Mouse (Mus musculus) adrenal gland, adult 8-10 months (tissue): ENCODE results near the gene Brip1. TPM values are rescaled to one million over a fixed set of nuclear protein-coding genes. Genes with fewer than 3 reads are reported as not detected.
A peak's percentile ranks its signal among the peaks of the same experiment; 100 is the strongest.
"Not testable (repeated sequence)": the region's sequence is repeated elsewhere in the genome, so short reads cannot be mapped to it uniquely, and the experiment has no call there.

Experiments
- DNase-seq: peaks from one replicate; pipeline ENCODE4 v3.0.0; 2022
- total RNA-seq, 4 experiments: library from RNA; stranded (reverse); gene quantifications; 2 replicates each; pipeline ENCODE4 v1.2.4; 2022

Gene Brip1
- 1 to 10 TPM in 2 of 4 experiments, under 1 TPM in 2; 0.49 to 1.1 (median 0.86) TPM for total RNA-seq

- peak; percentile 88 for DNase-seq
These were observed at the start of gene Brip1 for GRCm38 (mm10) chr11:86201037-86201786. Gene Brip1 (minus strand): TSS chr11:86201193.

GRCm38 (mm10) chr11:86232446-86232845, 31.5 kb upstream of the Brip1 start:
- no peak for DNase-seq

GRCm38 (mm10) chr11:86231781-86232350, 30.9 kb upstream of the Brip1 start:
- DNase-seq, result no peak

DNA sequence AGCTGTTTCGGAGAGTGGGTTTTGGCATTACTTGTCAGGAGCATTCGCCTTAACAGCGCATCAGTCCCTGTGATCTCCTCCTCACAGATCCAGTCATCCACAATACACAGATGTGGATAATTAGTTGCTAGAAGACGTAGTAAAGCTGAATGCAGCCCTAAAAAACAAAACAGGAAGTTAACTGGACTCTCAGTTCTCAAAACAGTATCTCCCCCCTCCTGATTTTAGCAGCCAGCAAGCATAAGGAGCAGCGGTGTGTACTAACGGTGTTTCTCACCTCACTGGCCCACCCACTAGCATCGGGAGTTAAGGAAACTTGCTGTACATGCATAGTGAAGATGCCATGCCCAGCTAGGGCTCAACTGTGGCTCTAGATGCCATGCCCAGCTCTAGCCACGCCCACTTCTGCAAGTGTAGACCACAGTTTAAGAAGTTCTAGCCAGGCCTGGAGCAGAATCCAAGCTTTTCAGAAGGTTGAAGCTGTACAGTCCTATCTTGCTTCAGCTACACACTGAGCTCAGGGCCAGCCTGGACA, 25.7 kb upstream of the Brip1 start:
- no peak for DNase-seq

DNA sequence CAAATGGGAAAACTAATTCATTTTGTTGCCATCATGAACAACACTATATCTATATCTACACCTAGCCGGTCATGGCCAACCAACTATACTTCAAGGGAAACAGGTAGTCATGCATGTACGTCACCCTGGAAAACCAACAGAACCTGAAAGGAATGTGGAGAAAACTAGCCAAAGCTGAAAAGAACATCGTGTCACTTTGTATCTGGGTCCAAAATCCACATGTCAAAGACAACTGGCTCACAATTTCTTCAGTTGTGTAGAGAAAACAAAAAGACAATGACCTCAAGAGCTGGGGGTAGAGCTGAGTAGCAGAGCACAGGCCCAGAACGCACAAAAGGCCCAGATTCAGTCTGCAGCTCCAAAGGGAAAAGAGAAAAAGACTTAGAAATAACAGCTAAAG, 24.8 kb upstream of the Brip1 start:
- DNase-seq, result no peak

GRCm38 (mm10) chr11:86211803-86212202, 10.8 kb upstream of the Brip1 start:
- DNase-seq, result no peak

DNA sequence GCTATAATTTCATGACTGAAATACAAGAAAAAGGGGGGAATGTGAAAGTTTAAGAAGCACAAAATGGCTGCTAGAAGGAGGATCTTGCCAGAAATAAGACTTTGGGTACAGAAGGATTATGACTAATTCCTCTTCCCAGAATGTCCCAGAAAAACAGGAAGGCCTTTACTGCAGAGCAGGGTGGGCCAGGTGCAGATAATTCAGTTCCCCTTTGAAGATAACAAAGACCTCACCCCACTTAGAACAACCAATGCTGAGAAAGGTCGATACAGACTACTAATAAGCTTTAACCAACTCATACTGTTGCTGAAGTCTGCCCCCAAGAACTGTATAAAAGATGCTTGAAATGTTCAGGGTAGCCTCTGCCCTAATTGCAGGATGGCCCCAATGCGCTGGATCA, 8.1 kb upstream of the Brip1 start:
- no peak for DNase-seq

DNA sequence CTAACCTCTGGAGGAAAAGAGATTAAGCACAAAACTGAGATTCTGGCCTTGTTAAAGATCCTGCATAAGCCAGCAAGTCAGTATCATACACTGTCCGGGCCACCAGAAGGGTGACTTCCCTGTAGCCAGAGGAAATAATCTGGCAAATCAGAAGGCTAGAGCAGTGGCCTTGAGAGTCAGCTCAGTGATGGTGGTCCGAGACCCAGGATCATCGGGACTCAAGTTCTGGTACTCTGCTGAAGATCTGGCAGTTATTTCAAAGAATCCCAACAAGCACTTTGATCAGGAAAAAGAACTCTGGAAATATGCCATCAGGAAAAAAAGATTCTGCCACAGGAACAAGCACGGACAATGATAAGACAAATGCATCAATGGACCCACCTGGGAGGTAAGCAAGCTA, 4.9 kb upstream of the Brip1 start:
- no peak for DNase-seq

DNA sequence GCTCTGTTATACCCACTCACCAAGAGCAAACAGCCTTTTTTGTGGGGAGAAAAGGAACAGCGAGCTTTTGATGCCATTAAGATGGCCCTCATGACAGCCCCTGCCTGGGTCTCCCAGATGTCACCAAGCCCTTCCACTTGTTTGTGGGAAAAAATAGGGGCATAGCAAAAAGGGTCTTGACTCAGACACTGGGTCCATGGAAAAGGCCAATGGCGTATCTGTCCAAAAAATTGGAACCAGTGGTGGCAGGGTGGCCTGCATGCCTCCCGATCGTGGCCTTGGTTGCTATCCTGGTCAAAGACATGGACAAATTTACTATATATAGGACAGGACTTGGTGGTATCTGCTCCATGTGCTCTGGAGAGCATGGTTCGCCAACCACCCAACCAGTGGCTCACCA, 4.0 kb upstream of the Brip1 start:
- DNase-seq, result no peak

GRCm38 (mm10) chr11:86201901-86202675, 1.1 kb upstream of the Brip1 start:
- peak; percentile 10 for DNase-seq

DNA sequence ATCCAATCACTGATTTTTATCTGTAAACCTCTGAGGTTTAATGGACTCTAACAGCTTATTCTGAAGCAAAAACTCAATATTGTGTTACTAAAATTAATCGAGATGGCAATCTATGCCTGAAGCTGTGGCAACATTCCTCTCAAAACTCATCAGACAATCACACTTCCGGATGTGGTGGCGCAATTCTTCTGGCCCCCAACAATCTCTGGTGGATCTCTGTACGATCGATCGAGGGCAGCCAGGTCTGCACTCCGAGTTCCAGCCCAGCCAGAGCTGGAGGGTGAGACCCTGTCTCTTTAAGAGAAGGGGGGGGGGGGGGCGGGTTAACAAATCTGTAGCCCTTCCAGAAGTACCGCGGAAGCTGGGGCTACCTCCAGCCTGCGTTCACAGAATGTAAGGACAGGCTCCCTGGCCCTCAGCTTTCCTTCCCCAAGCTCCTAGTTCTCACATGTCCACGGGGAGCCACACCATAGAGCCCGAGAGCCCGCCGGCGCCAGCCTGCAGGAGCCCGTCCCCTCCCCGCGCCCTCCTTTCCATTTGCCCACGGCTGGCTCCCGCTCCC, 452 bp downstream of the Brip1 start:
- DNase-seq, result no peak

- no peak for DNase-seq
These were observed 1.3 kb downstream of the Brip1 start for GRCm38 (mm10) chr11:86199733-86200132.

- not testable (repeated sequence) for DNase-seq
These were observed 15.8 kb downstream of the Brip1 start for GRCm38 (mm10) chr11:86185224-86185623.

DNA sequence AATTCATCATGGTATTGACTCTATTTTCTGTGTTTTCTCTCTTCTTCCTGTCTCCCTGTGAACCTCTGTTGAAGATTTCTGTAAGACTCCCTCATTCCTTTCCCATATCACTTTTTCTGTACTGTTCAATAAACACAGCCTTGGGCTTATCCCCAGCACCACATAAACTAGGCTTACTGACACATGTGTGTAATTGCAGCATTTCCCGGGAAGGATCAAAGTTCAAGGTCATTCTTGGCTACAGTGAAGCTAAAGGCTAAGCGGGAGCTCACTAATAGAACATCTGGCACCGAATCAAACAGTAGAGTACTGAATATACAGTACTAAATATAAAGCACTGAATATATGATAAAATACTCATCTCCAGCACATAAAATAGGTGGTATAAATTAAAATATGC, 25.2 kb downstream of the Brip1 start:
- DNase-seq, result peak; percentile 7

GRCm38 (mm10) chr11:86174173-86174572, 26.8 kb downstream of the Brip1 start:
- DNase-seq, result peak; percentile 15

DNA sequence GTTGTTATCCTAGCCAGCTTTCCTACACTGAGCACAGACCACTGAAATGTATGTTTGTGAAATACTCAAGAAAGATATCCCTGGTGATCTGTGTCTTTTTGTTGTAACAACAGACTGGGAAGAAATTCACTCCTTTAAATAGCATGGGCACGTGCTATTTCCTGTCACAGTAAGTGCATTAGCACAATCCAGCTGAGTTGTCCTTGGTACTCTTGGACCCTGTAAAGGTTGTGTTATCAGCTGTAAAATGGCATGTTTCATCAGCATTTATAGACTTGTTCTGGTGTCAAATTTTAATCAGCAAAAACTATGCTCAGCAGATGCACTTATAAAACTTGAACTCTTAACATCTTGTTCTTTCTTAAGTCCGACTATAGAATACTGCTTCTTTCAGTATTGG, 30.2 kb downstream of the Brip1 start:
- no peak for DNase-seq

DNA sequence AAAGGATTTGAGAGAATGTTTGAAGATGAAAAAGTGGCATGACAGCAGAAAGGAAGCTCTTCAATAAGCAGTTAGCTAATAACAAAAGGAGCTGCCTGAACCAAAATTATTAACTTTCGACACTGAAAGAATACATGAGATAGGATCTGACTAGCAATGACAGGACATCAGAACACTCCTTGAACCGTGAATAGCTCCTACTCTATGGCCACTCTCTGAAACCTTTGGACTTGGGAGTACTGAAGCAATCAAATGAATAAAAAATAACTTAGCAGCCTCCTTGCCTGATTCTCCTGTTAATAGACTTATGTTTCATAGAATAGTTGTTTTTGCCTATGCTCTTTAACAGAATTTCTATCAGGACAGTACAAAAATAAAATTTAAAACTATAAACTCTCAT, 40.7 kb downstream of the Brip1 start:
- no peak for DNase-seq

DNA sequence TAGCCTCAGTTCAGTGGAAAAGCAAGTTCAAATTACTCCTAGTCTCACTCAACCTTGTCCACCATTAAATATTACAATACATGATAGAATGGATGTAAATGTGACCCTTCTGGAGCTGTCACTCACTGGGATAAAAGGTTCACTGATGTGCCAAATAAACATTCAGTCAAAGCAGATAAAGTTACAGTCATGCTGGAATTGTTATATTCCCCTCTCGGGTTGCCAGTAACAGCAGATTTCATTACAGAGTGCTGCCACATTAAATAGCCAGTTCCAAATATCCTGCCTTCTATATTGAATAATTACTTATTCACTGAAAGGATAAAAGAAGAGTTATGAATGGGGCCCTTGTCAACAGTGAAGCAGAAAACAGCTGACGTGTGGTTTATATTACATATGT, 42.0 kb downstream of the Brip1 start:
- no peak for DNase-seq

- DNase-seq, result no peak
These were observed 45.4 kb downstream of the Brip1 start for GRCm38 (mm10) chr11:86155638-86156037.

- no peak for DNase-seq
These were observed 69.7 kb downstream of the Brip1 start for GRCm38 (mm10) chr11:86131324-86131723.

DNA sequence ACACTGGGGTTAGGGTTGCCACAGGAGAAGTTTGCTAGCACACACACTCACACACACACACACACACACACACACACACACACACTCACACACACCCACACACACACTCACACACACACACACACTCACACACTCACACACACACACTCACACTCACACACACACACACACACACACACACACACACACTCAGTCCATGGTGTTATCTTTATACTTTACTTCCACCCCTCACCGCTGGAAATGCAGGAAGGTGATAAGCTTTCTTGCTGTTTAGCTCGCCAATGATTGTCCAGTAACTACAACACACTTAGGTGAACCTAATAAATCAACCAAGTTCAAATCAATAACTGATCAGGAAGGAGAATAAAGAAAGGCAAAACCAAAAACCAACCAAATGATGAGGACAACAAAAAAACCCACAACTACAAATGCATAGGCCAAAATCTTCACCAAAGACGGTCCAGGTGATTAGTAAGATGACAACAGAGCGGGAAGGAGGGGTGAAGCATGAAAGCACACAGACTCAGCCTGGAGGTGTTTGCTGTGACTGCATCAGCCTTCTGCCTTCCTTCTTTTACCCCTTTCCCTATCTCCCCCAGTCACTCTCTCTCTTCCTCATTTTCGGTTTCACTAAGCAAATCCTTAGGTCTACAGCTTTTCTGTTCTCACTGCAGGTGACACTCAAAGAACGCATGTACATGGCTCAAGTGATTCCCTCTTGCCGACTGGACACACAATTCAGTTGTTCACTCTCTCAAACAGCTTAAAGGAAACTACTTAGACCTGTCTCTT, 83.7 kb downstream of the Brip1 start:
- no peak for DNase-seq

DNA sequence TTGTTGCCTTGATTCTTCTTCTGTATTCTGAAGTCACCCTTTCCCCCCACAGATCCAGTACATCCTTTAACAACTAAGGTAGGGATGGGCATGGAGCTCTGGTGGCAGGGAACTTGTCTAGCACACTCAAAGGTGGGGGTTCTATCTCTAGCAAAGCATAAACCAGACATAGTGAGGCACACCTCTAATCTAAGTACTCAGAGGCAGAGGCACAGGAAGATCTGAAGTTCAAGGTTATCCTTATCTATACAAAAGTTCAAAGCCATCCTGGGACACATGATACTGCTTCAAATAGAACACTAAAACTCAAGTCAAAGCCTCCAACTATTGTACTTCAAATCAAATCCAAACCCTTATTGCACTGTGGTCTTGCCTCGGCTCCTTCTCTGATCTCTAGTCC, 85.0 kb downstream of the Brip1 start:
- DNase-seq, result no peak
